Mouse (Mus musculus) lung, adult 2 months (tissue): ENCODE measurements around the gene Oxct1. TPM values are rescaled to one million over a fixed set of nuclear protein-coding genes. Genes with fewer than 3 reads are reported as not detected.

ENCODE experiments used
- DNase-seq: peaks from one replicate; pipeline ENCODE4 v3.0.0; 2022
- H3K4me1 ChIP-seq: fragments of 200-500 bp; 2 replicates; pipeline ENCODE4 v1.6.1; 2011; ENCODE audit warnings: low read length; ENCODE audit not compliant: control insufficient read depth, insufficient read depth
- H3K4me3 ChIP-seq: fragments of 200-500 bp; replicated peaks from 2 replicates; pipeline ENCODE3; 2011; ENCODE audit warnings: low read depth, mild to moderate bottlenecking, control low read depth, low read length; ENCODE audit errors: extremely low read depth
- CTCF ChIP-seq: fragments of 200-500 bp; IDR thresholded peaks from 2 replicates; pipeline ENCODE4 v1.5.1; 2011; ENCODE audit warnings: mild to moderate bottlenecking, low read length, control low read depth; ENCODE audit not compliant: insufficient read depth
- POLR2A ChIP-seq: fragments of 200-500 bp; IDR thresholded peaks from 2 replicates; pipeline ENCODE4 v1.6.1; 2011; ENCODE audit warnings: low read depth, mild to moderate bottlenecking, control low read depth, low read length, borderline replicate concordance; ENCODE audit errors: extremely low read depth
- WGBS: fragments of 180-500 bp; shearing (Covaris S2); methylation state at CpG from one replicate; pipeline ENCODE4 v1.1.7; 2018; 5-methylcytosine and 5-hydroxymethylcytosine counted together
- polyA plus RNA-seq: library from polyadenylated mRNA; depleted of rRNA; stranded (reverse); fragments of >200 nt; gene quantifications from 2 replicates; pipeline ENCODE4 v1.2.3, GENCODE M21; 2012

Oxct1 gene
- polyA plus RNA-seq, 1 experiment = 26.6 TPM

DNA sequence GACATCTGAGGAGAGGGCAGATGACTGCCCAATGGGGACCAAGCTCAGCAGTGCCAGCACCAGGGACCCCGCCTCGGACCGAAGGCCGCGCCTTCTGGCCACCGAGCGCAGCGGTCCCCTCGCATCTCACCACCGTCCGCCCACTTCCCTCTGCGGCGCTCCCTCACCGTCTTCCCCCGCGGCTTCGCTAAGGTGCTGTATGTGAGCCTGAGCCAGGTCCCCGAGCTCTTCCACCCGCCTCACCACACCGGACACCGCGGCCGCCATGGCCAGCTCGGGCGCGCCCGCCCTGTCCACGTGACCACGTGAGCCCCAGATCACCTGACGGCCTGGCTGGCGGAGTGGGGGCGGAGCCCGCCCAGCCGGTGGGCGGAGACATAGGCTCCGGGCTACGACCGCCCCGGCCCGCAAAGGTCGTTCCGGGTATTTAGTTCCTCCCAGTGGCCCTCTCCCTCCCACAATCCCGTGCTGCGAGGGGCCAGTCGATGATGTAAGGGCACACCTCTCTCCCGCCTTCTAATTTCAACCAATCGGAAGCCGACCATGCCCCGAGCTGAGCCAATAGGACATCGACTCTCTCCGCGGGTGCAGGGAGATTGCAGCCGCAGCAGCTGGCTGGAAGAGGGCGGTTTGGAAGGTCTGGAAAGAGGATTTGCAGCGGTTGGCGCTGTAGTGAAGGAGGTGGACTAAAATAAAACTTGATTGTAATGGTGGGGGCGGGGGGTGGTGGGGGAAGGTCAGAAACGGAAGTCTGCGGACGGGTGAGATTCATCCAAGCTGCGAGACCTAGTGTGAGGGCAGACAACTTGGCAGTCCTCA, 30.5 kb upstream of the Oxct1 start, which contains the start of gene AW549877:
TSS of gene AW549877 (minus strand) at position 297 of the 819 bp plus-strand sequence.
- DNase-seq = peak; percentile 98
- TF ChIP-seq POLR2A = peak; percentile 95
- TF ChIP-seq CTCF = no peak
- under 1% methylated on average over 61 of the region's 61 CpGs for WGBS
- H3K4me1 ChIP-seq = peaks cover 4% of the 10 kb centered on the region; the same call in 1 of the 2 replicates
- H3K4me3 ChIP-seq = peak within 1 kb of the TSS; percentile 95

DNA sequence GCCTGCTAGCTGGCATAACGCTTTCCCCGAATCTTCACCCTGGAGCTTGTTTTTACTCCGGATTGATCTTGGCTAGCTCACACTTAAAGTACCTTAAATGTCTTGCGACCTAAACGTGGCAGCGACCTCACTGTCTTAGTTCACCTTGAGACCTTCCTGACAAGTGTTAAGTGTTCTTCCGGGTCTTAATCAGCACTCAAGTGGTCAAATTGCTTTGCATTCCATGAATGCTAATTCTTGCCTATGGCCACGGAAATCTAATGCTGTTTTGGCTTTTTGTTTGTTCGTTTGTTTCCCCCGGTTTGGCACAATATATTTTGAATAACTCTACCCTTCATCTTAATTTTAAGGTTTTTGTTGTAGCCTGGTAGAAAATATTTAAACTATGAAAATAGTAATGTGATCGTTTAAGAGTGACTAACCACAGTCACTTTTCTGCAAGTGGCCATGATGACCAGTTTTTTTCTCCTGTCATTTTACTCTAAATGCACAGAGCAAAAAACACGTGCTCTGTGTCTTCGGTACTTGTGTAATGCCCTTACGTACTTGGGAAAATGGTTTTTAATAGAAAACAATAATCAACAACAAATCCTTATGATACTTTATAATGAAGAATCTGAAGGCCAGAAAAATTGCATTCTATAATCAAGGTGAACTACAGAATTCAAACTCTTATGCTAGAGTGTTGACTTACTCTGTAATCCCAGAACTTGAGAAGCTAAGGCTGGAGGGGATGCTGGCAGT, 29.7 kb upstream of the Oxct1 start:
- WGBS = 16% methylated on average over 14 of the region's 14 CpGs
- Histone ChIP-seq H3K4me3 (peak overlapping the region; percentile 74), H3K4me1 (peaks cover 4% of the 10 kb centered on the region; the same call in 1 of the 2 replicates)
- DNase-seq = no peak
- TF ChIP-seq POLR2A (no peak), CTCF (no peak)

DNA sequence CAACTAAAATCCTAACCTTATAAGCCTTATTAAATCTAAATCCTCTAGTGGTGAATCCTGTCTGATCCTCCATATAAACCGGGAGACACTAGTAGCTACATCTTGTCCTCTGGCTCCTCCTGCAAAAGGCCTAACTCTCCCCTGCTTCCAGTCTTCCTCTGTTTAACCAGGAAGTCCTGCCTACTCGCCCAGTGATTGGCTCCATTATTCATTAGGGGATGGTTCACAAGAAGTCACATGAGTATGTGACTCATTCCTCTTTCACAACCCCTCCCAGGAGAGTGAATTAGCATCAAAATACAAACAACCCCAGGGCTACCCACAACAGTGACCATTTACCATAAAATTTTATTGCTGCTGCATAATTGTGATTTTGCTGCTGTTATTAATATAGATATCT, 27.0 kb upstream of the Oxct1 start:
- H3K4me1 ChIP-seq = peaks cover 4% of the 10 kb centered on the region; the same call in 1 of the 2 replicates
- no peak for DNase-seq
- TF ChIP-seq POLR2A = no peak
- no peak for TF ChIP-seq CTCF
- 74% methylated on average over 2 of the region's 2 CpGs for WGBS
- no peak overlapping the region for H3K4me3 ChIP-seq

DNA sequence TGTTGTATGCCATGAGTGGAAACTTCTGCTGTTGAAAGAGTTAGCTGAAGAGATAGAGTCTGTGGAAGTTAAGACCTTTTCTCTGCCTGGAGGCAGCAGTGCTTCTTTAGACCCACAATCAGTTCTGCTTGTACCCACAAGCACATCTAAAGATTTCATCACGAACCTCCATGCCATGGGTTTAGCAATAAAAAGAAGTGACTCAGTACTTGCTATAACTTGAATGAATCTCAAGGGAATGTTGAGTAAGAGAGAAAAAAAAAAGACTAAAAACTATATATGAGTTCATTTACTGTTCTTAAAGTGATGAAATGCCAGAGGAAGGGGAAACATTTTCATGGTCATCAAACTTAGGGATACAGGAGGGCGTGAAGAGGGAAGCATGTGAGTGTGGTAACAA, 25.6 kb upstream of the Oxct1 start:
- Histone ChIP-seq H3K4me1 (no peaks in the 10 kb centered on the region), H3K4me3 (no peak overlapping the region)
- TF ChIP-seq POLR2A = no peak
- no peak for TF ChIP-seq CTCF
- WGBS = 77% methylated on average over 2 of the region's 2 CpGs
- no peak for DNase-seq

DNA sequence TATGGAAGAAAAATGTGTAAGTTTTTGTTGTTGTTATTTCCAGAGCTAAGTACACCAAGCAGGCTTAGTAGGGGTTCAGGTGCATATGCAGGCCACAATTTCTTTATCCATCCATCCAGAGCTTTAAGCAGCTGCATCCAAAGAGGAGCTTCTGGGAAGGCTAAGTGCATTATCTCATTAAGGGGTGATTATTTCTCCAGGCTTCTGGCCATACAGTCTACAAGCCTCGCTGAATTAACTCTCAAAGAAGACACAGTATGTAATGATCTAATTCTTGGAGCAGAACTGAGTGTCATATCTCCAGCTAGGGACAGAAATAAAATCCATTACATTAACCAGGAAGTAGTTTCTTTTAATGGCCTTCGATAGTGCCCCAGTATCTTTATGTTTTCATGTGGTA, 12.3 kb upstream of the Oxct1 start:
- no peak for DNase-seq
- 82% methylated on average over 2 of the region's 2 CpGs for WGBS
- TF ChIP-seq POLR2A (no peak), CTCF (no peak)
- Histone ChIP-seq H3K4me1 (no peaks in the 10 kb centered on the region), H3K4me3 (no peak overlapping the region)

DNA sequence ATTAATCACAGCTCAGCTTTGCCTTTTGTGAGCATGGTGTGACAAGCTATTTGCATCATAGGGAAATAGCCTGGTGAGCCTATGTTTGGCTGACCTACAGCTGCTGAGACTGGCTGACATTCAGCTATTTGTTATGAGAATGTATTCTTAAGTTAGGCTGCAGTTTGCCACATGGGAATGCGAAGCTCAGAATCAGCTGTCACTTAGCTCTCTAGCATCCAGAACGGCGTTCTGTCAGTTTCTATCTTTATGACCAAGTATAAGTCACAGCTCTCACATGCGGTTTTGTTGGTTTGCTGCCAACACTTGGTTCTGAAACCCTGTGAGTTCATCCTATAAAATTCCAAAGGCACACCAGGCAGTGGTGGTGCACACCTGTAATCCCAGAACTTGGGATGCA, 5.5 kb upstream of the Oxct1 start:
- no peaks in the 10 kb centered on the region for H3K4me1 ChIP-seq
- no peak for TF ChIP-seq POLR2A
- TF ChIP-seq CTCF = no peak
- no peak overlapping the region for H3K4me3 ChIP-seq
- WGBS = 51% methylated on average over 4 of the region's 4 CpGs
- no peak for DNase-seq

DNA sequence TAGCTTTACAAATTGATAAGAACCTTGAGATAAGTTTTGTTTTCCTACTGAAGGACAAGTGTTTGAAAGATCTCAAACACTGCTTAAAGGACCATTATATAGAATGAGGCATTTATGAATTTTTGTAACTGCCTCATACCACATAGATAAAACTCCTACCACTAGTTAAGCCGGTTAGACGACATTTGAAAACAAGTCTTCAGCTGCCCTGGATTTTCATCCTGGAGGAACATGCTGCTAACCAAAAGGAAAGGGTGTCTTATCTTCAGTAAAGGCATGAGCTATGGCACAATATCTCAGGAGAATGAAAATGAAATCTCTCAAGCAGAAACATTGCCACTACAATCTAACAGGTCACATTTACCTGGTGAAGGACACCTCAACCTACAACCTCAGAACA, 2.4 kb upstream of the Oxct1 start:
- no peak for DNase-seq
- no peak overlapping the region for H3K4me3 ChIP-seq
- peaks cover 5% of the 10 kb centered on the region for H3K4me1 ChIP-seq
- no peak for TF ChIP-seq POLR2A
- no peak for TF ChIP-seq CTCF
- WGBS = 73% methylated on average over 2 of the region's 2 CpGs

DNA sequence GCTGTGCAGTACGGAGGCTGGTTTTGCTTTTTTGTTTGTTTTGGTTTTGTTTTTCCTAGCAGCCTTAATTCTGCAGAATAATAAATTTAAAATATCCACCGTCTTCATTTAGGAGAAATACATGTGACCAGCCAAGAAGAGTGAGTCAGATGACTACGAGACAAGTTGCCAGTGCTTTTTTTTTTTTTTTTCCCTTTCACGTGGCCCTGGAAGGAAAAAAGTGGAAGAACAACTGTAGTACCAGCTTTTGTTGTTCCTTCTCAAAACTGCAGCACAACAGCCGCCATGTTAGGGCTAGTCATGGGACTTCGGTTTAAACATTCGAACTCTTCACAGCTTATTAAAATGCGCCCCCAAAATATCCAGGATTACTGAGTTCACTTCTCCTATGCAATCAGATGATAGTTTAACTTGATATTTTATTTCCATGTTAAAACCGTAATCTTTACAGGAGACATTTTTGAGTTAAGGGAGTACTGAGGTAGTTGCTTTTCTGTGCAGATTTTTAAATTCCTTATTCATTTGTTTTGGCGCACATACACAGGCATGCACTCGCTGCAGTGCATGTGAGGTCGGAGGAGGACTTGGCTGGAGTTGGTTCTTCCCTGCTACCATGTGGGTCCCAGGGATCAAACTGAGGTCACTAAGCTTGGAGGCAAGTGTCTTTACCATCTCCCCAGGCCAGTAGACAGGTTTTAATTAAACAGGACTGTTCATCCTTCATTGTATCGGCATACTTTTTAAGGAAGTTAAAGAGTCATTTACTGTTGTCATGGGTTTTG, 1.3 kb upstream of the Oxct1 start:
- TF ChIP-seq POLR2A = no peak
- no peak for TF ChIP-seq CTCF
- no peak overlapping the region for H3K4me3 ChIP-seq
- peaks cover 5% of the 10 kb centered on the region for H3K4me1 ChIP-seq
- 65% methylated on average over 13 of the region's 13 CpGs for WGBS
- DNase-seq = no peak

DNA sequence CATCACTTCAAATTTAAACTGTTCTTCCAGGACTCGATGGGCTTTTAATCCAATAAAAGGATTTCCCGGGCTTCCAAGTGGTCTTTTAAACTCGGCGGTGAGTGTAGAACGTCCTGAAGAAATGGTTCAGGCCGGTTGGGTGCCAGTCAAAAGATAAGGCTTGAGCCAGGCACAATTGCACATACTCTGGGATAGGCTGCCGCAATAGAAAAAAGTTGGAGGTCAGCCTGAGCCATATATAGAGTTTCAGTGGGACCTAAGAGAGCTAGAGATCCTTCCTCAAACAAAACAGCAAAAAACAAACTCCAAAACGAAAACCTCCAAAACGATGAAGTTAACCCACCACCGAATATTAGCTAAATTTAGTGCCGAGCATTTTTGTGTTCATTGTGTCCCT, 677 bp upstream of the Oxct1 start:
- DNase-seq = no peak
- WGBS = 41% methylated on average over 11 of the region's 11 CpGs
- Histone ChIP-seq H3K4me1 (peaks cover 5% of the 10 kb centered on the region), H3K4me3 (no peak overlapping the region)
- TF ChIP-seq CTCF (no peak), POLR2A (no peak)
